In genomic region chr2:28304712-28305111, GRCm38 (mm10) we compare ENCODE assay signal across 7 mouse cellular contexts.
A peak's percentile ranks its signal among the peaks of the same experiment; 100 is the strongest.
DNase-seq lines count a peak whose midpoint lies in the region; ATAC-seq and TF ChIP-seq lines count a peak whose summit lies in the region.

No protein-coding gene starts in this region.

- H3K9ac ChIP-seq in midbrain, embryonic 11.5 days (ENCODE audit: low read length) = no peak overlapping the region
- no peak overlapping the region for H3K9ac ChIP-seq in midbrain, embryonic 16.5 days (ENCODE audit: low read depth, low read length)

- no peaks in the 10 kb centered on the region for H3K36me3 ChIP-seq in midbrain, embryonic 11.5 days (ENCODE audit: control insufficient read depth, insufficient read depth, low read length)
- no peaks in the 10 kb centered on the region for H3K36me3 ChIP-seq in midbrain, embryonic 16.5 days (ENCODE audit: control insufficient read depth, insufficient read depth, low read length)
- no peaks in the 10 kb centered on the region for H3K36me3 ChIP-seq in kidney, adult 2 months (ENCODE audit: control insufficient read depth, insufficient read depth, low read length)
- H3K36me3 ChIP-seq in spleen, adult 2 months (ENCODE audit: control insufficient read depth, insufficient read depth, low read length) = no peaks in the 10 kb centered on the region

- ATAC-seq in midbrain, embryonic 11.5 days (ENCODE audit: low FRiP score) = no peak
- no peak for ATAC-seq in midbrain, embryonic 16.5 days

- no peak for TF ChIP-seq POLR2A in kidney, adult 2 months (IDR thresholded peaks at IDR 0.05; ENCODE audit: low read depth, low read length)
- no peak for TF ChIP-seq POLR2A in spleen, adult 2 months (IDR thresholded peaks at IDR 0.05; ENCODE audit: low read depth, low read length)

- H3K27me3 ChIP-seq in midbrain, embryonic 11.5 days (ENCODE audit: control insufficient read depth, insufficient read depth, low read length) = no peaks in the 10 kb centered on the region
- no peaks in the 10 kb centered on the region for H3K27me3 ChIP-seq in midbrain, embryonic 16.5 days (ENCODE audit: control insufficient read depth, insufficient read depth, low read depth, low read length)
- H3K27me3 ChIP-seq in kidney, adult 2 months (replicated peaks; ENCODE audit: control insufficient read depth, insufficient read depth, low read length) = no peaks in the 10 kb centered on the region
- H3K27me3 ChIP-seq in spleen, adult 2 months (ENCODE audit: control insufficient read depth, insufficient read depth, low read length) = no peaks in the 10 kb centered on the region

- H3K4me3 ChIP-seq in midbrain, embryonic 11.5 days (ENCODE audit: low read depth, low read length) = no peak overlapping the region
- no peak overlapping the region for H3K4me3 ChIP-seq in midbrain, embryonic 16.5 days (ENCODE audit: low read depth, low read length)
- no peak overlapping the region for H3K4me3 ChIP-seq in kidney, adult 2 months (ENCODE audit: insufficient read depth, low read depth, low read length)
- no peak overlapping the region for H3K4me3 ChIP-seq in spleen, adult 2 months (ENCODE audit: extremely low read depth, insufficient read depth, insufficient read length)

- whole genome bisulfite sequencing in midbrain, embryonic 11.5 days = 8% methylated on average over 3 of the region's 3 CpGs
- whole genome bisulfite sequencing in midbrain, embryonic 16.5 days = 15% methylated on average over 3 of the region's 3 CpGs
- WGBS in kidney, adult 2 months = 15% methylated on average over 3 of the region's 3 CpGs
- WGBS in spleen, adult 2 months = 7% methylated on average over 3 of the region's 3 CpGs

- no peaks in the 10 kb centered on the region for H3K9me3 ChIP-seq in midbrain, embryonic 11.5 days (ENCODE audit: control insufficient read depth, low read length)
- H3K9me3 ChIP-seq in midbrain, embryonic 16.5 days (replicated peaks; ENCODE audit: control insufficient read depth, low read length, poor library complexity, severe bottlenecking) = no peaks in the 10 kb centered on the region

- no peaks in the 10 kb centered on the region for H3K4me1 ChIP-seq in midbrain, embryonic 11.5 days (ENCODE audit: control insufficient read depth, insufficient read depth, low read length)
- H3K4me1 ChIP-seq in midbrain, embryonic 16.5 days (ENCODE audit: control insufficient read depth, insufficient read depth, low read length) = no peaks in the 10 kb centered on the region
- no peaks in the 10 kb centered on the region for H3K4me1 ChIP-seq in kidney, adult 2 months (ENCODE audit: control insufficient read depth, insufficient read depth, low read length)
- H3K4me1 ChIP-seq in spleen, adult 2 months (ENCODE audit: control insufficient read depth, insufficient read depth, insufficient read length) = no peaks in the 10 kb centered on the region

- no peak overlapping the region for H3K4me2 ChIP-seq in midbrain, embryonic 11.5 days
- H3K4me2 ChIP-seq in midbrain, embryonic 16.5 days (ENCODE audit: low read length) = no peak overlapping the region

- TF ChIP-seq CTCF in kidney, adult 2 months (conservative IDR thresholded peaks at IDR 0.05; ENCODE audit: insufficient read depth, insufficient read length, low read depth, low read length) = peak; percentile 65
- TF ChIP-seq CTCF in spleen, adult 2 months (IDR thresholded peaks at IDR 0.05; ENCODE audit: extremely low read depth, insufficient read depth, insufficient read length, insufficient replicate concordance) = peak; percentile 64; the same call in 1 of the 2 replicates

- no peak overlapping the region for H3K27ac ChIP-seq in midbrain, embryonic 11.5 days (ENCODE audit: low read depth, low read length)
- no peak overlapping the region for H3K27ac ChIP-seq in midbrain, embryonic 16.5 days (ENCODE audit: low read length)
- no peak overlapping the region for H3K27ac ChIP-seq in kidney, adult 2 months (ENCODE audit: insufficient read depth, low read depth, low read length)
- H3K27ac ChIP-seq in spleen, adult 2 months (ENCODE audit: insufficient read depth, low read length) = no peak overlapping the region

- peak; percentile 88 for DNase-seq in midbrain, embryonic 11.5 days (ENCODE audit: low spot score, missing footprints)
- peak; percentile 42 for DNase-seq in adipocyte (ENCODE audit: low spot score)
- peak; percentile 64 for DNase-seq in embryo, embryonic 10.5 days (ENCODE audit: low spot score)
- peak; percentile 50 for DNase-seq in kidney, adult 2 months
- DNase-seq in lung, postnatal 14 days = peak; percentile 74
- peak in 1 of 2 experiments; percentile 36 for DNase-seq in spleen, adult 2 months (ENCODE audit: low read depth in 1 of 2, low spot score in 2 of 2)
